Mouse (Mus musculus) megakaryocyte, embryonic 14.5 days (primary cell): ENCODE measurements around the gene Stra6.

Experiments
- FLI1 ChIP-seq: IDR thresholded peaks from 2 replicates; pipeline ENCODE4 v1.6.1; 2012; ENCODE audit warnings: low read length, inconsistent platforms, mixed read lengths
- GATA1 ChIP-seq: IDR thresholded peaks from 3 replicates; pipeline ENCODE4 v1.6.1; 2012; ENCODE audit warnings: mixed read lengths, low read length, inconsistent platforms, borderline replicate concordance

DNA sequence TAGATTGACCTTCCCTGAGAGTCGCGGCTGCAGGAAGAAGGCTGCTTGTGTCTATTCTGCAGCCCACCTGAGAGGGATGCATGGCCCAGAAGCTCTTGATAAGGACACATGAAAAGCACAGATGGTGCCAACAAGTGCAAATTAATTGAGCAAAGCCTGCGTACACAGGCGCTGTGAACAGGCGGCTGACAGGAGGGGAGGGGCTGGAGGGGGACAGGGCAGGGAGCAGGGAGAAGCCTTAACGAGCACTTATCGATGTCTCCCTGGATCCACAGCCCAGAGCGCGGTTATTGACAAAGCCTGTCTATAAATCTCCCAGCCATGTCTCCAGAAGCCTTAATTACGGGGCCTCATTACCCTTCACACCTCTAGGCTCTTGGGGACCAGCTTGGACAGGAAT, 18.8 kb upstream of the Stra6 start:
- TF ChIP-seq GATA1 (no peak), FLI1 (no peak)
